ENCODE assay signal across 27 mouse cellular contexts in genomic region chr11:85379091-85379490, GRCm38 (mm10). TPM values are rescaled to one million over a fixed set of nuclear protein-coding genes. Genes with fewer than 3 reads are reported as not detected.
DNase-seq lines count a peak whose midpoint lies in the region.
"Had no signal": no experiment of that assay in that cellular context is flagged by ENCODE, and none has a peak within 500 bp of the region (broad histone marks: within the 10 kb centered on the region; RNA-seq: fewer than 3 reads in every experiment).

No protein-coding gene starts in this region.

- H3K27ac ChIP-seq in limb, embryonic 10.5 days, result no peak overlapping the region
- H3K27ac ChIP-seq: embryonic facial prominence, embryonic 10.5 days; embryonic facial prominence, embryonic 13.5 days; forebrain, embryonic 12.5 days; forebrain, embryonic 15.5 days; gastrocnemius, adult 2 months; heart, embryonic 15.5 days; hindbrain, embryonic 14.5 days; hindbrain, postnatal 0 days had no signal

- peak; percentile 12 to 16 for DNase-seq in right cerebral cortex, adult 2 months (ENCODE audit: low spot score in 2 of 2)
- DNase-seq in right cerebral cortex, postnatal 25 days, result no peak
- DNase-seq in 416B (ENCODE audit: low read depth), result peak; percentile 14
- DNase-seq in limb, embryonic 10.5 days (ENCODE audit: low spot score), result peak; percentile 23
- no peak for DNase-seq in urinary bladder, postnatal 36 days (ENCODE audit: low spot score in 2 of 2)
- no peak for DNase-seq in kidney, adult 18-20 months
- DNase-seq: adrenal gland, postnatal 10 days; adrenal gland, postnatal 36 days; cerebellum, adult 11-12 months; cerebellum, adult 8-10 months; cerebellum, postnatal 10 days; cerebellum, postnatal 36 days; embryo, embryonic 11 days; gastrocnemius, adult 2 months; gastrocnemius, postnatal 14 days; heart, adult 18-20 months; heart, postnatal 10 days; heart, postnatal 4 days had no signal

- H3K4me3 ChIP-seq in limb, embryonic 10.5 days, result no peak overlapping the region
- H3K4me3 ChIP-seq: embryonic facial prominence, embryonic 10.5 days; embryonic facial prominence, embryonic 13.5 days; erythroblast, embryonic 14.5 days; forebrain, embryonic 12.5 days; forebrain, embryonic 15.5 days; gastrocnemius, adult 2 months; heart, embryonic 12.5 days; heart, embryonic 15.5 days had no signal

- no peaks in the 10 kb centered on the region; the same call in 1 of the 2 replicates for H3K36me3 ChIP-seq in limb, embryonic 10.5 days
- H3K36me3 ChIP-seq: embryonic facial prominence, embryonic 10.5 days; embryonic facial prominence, embryonic 13.5 days; forebrain, embryonic 12.5 days; heart, embryonic 12.5 days; heart, embryonic 15.5 days had no signal

- no peaks in the 10 kb centered on the region for H3K27me3 ChIP-seq in limb, embryonic 10.5 days (ENCODE audit: low read depth, poor library complexity, severe bottlenecking)
- H3K27me3 ChIP-seq: embryonic facial prominence, embryonic 13.5 days; forebrain, embryonic 12.5 days; forebrain, embryonic 15.5 days; heart, embryonic 12.5 days; heart, embryonic 15.5 days had no signal

- WGBS in limb, embryonic 10.5 days, result 93% methylated on average over 3 of the region's 3 CpGs

- no peaks in the 10 kb centered on the region for H3K9me3 ChIP-seq in limb, embryonic 10.5 days (replicated peaks)
- H3K9me3 ChIP-seq: embryonic facial prominence, embryonic 10.5 days; embryonic facial prominence, embryonic 13.5 days; forebrain, embryonic 12.5 days; forebrain, embryonic 15.5 days; heart, embryonic 12.5 days; heart, embryonic 15.5 days had no signal

- peaks cover 8% of the 10 kb centered on the region; the same call in 1 of the 2 replicates for H3K4me1 ChIP-seq in limb, embryonic 10.5 days
- H3K4me1 ChIP-seq: embryonic facial prominence, embryonic 10.5 days; forebrain, embryonic 12.5 days; forebrain, embryonic 15.5 days; heart, embryonic 15.5 days had no signal

RNA-seq across cellular contexts. Expression of gene Bcas3, which starts 26.1 kb away (rescaled TPM):
- polyA plus RNA-seq in limb, embryonic 10.5 days (2016; fragmentation: Nextera tagmentation; extraction: Ambion mirVana), result 21.2 and 26.5 TPM in 2 replicates

Comparison
In these comparisons a context has a peak if more than half of its experiments do, and no peak if none do; other contexts are left out.
1. DNase-seq: peak in right cerebral cortex, adult 2 months (2 of 2), 416B (single experiment) and limb, embryonic 10.5 days (single experiment); none in right cerebral cortex, postnatal 25 days (single experiment), urinary bladder, postnatal 36 days (0 of 2) and kidney, adult 18-20 months (single experiment).